Mouse (Mus musculus): ENCODE data around the gene Zmiz2. TPM values are rescaled to one million over a fixed set of nuclear protein-coding genes. Genes with fewer than 3 reads are reported as not detected.
"Not testable (repeated sequence)": the region's sequence is repeated elsewhere in the genome, so short reads cannot be mapped to it uniquely, and the experiment has no call there.

Zmiz2 gene
- polyA plus RNA-seq, 1 experiment from 2014 or later, result 30.2 TPM

- WGBS, result 88% methylated on average over 4 of the region's 4 CpGs
- no peak overlapping the region for H3K9ac ChIP-seq (ENCODE audit: low read depth, low read length)
- no peaks in the 10 kb centered on the region for H3K9me3 ChIP-seq (replicated peaks; ENCODE audit: control insufficient read depth, low read length, poor library complexity, severe bottlenecking)
- H3K4me3 ChIP-seq (ENCODE audit: low read depth, low read length), result no peak overlapping the region
- no peak for ATAC-seq
- no peak overlapping the region for H3K4me2 ChIP-seq (ENCODE audit: low read length)
- H3K27me3 ChIP-seq (ENCODE audit: control insufficient read depth, insufficient read depth, low read depth, low read length), result no peaks in the 10 kb centered on the region
- no peaks in the 10 kb centered on the region for H3K36me3 ChIP-seq (ENCODE audit: control insufficient read depth, insufficient read depth, low read length)
- H3K27ac ChIP-seq (ENCODE audit: low read length), result no peak overlapping the region
- H3K4me1 ChIP-seq (ENCODE audit: control insufficient read depth, insufficient read depth, low read length), result peaks cover 2% of the 10 kb centered on the region; the same call in 1 of the 2 replicates
These were observed 21.7 kb upstream of the Zmiz2 start for GRCm38 (mm10) chr11:6367156-6367555.

- not testable (repeated sequence) for H3K4me1 ChIP-seq (ENCODE audit: control insufficient read depth, insufficient read depth, low read length); H3K36me3 ChIP-seq (ENCODE audit: control insufficient read depth, insufficient read depth, low read length); H3K9me3 ChIP-seq (replicated peaks; ENCODE audit: control insufficient read depth, low read length, poor library complexity, severe bottlenecking); H3K27me3 ChIP-seq (ENCODE audit: control insufficient read depth, insufficient read depth, low read depth, low read length); H3K9ac ChIP-seq (ENCODE audit: low read depth, low read length); H3K4me3 ChIP-seq (ENCODE audit: low read depth, low read length); ATAC-seq; H3K27ac ChIP-seq (ENCODE audit: low read length); H3K4me2 ChIP-seq (ENCODE audit: low read length)
- WGBS, result 87% methylated on average over 5 of the region's 5 CpGs
These were observed 20.9 kb upstream of the Zmiz2 start for GRCm38 (mm10) chr11:6367986-6368385.

- H3K9ac ChIP-seq (ENCODE audit: low read depth, low read length), result no peak overlapping the region
- no peak overlapping the region for H3K27ac ChIP-seq (ENCODE audit: low read length)
- no peaks in the 10 kb centered on the region for H3K27me3 ChIP-seq (ENCODE audit: control insufficient read depth, insufficient read depth, low read depth, low read length)
- H3K36me3 ChIP-seq (ENCODE audit: control insufficient read depth, insufficient read depth, low read length), result no peaks in the 10 kb centered on the region
- no peaks in the 10 kb centered on the region for H3K4me1 ChIP-seq (ENCODE audit: control insufficient read depth, insufficient read depth, low read length)
- H3K9me3 ChIP-seq (replicated peaks; ENCODE audit: control insufficient read depth, low read length, poor library complexity, severe bottlenecking), result no peaks in the 10 kb centered on the region
- no peak overlapping the region for H3K4me2 ChIP-seq (ENCODE audit: low read length)
- 88% methylated on average over 11 of the region's 11 CpGs for WGBS
- no peak overlapping the region for H3K4me3 ChIP-seq (ENCODE audit: low read depth, low read length)
- no peak for ATAC-seq
These were observed 17.3 kb upstream of the Zmiz2 start for GRCm38 (mm10) chr11:6371376-6372155.

- 92% methylated on average over 9 of the region's 9 CpGs for WGBS
- no peak overlapping the region for H3K4me3 ChIP-seq (ENCODE audit: low read depth, low read length)
- no peak overlapping the region for H3K9ac ChIP-seq (ENCODE audit: low read depth, low read length)
- no peak overlapping the region for H3K4me2 ChIP-seq (ENCODE audit: low read length)
- H3K4me1 ChIP-seq (ENCODE audit: control insufficient read depth, insufficient read depth, low read length), result no peaks in the 10 kb centered on the region
- no peaks in the 10 kb centered on the region for H3K9me3 ChIP-seq (replicated peaks; ENCODE audit: control insufficient read depth, low read length, poor library complexity, severe bottlenecking)
- H3K36me3 ChIP-seq (ENCODE audit: control insufficient read depth, insufficient read depth, low read length), result no peaks in the 10 kb centered on the region
- no peak overlapping the region for H3K27ac ChIP-seq (ENCODE audit: low read length)
- no peaks in the 10 kb centered on the region for H3K27me3 ChIP-seq (ENCODE audit: control insufficient read depth, insufficient read depth, low read depth, low read length)
- no peak for ATAC-seq
These were observed 16.1 kb upstream of the Zmiz2 start for GRCm38 (mm10) chr11:6372784-6373183.

GRCm38 (mm10) chr11:6380916-6381315 lies 8.0 kb upstream of the Zmiz2 start:
- H3K4me2 ChIP-seq (ENCODE audit: low read length), result no peak overlapping the region
- no peaks in the 10 kb centered on the region for H3K9me3 ChIP-seq (replicated peaks; ENCODE audit: control insufficient read depth, low read length, poor library complexity, severe bottlenecking)
- no peaks in the 10 kb centered on the region for H3K4me1 ChIP-seq (ENCODE audit: control insufficient read depth, insufficient read depth, low read length)
- H3K27ac ChIP-seq (ENCODE audit: low read length), result no peak overlapping the region
- WGBS, result 91% methylated on average over 6 of the region's 6 CpGs
- H3K27me3 ChIP-seq (ENCODE audit: control insufficient read depth, insufficient read depth, low read depth, low read length), result no peaks in the 10 kb centered on the region
- no peaks in the 10 kb centered on the region for H3K36me3 ChIP-seq (ENCODE audit: control insufficient read depth, insufficient read depth, low read length)
- no peak for ATAC-seq
- no peak overlapping the region for H3K9ac ChIP-seq (ENCODE audit: low read depth, low read length)
- H3K4me3 ChIP-seq (ENCODE audit: low read depth, low read length), result no peak overlapping the region

GRCm38 (mm10) chr11:6388126-6388725 lies 648 bp upstream of the Zmiz2 start:
- peak overlapping the region; percentile 99; the same call in 1 of the 2 replicates for H3K9ac ChIP-seq (ENCODE audit: low read depth, low read length)
- 92% methylated on average over 6 of the region's 6 CpGs for WGBS

GRCm38 (mm10) chr11:6389483-6389921 lies 628 bp downstream of the Zmiz2 start:
- peaks cover 21% of the 10 kb centered on the region for H3K4me1 ChIP-seq (ENCODE audit: control insufficient read depth, insufficient read depth, low read length)
- under 1% methylated on average over 38 of the region's 43 CpGs for WGBS
- H3K9me3 ChIP-seq (replicated peaks; ENCODE audit: control insufficient read depth, low read length, poor library complexity, severe bottlenecking), result no peaks in the 10 kb centered on the region
- H3K27me3 ChIP-seq (ENCODE audit: control insufficient read depth, insufficient read depth, low read depth, low read length), result no peaks in the 10 kb centered on the region
- H3K9ac ChIP-seq (ENCODE audit: low read depth, low read length), result peak overlapping the region; percentile 99
- peaks cover 6% of the 10 kb centered on the region; the same call in 1 of the 2 replicates for H3K36me3 ChIP-seq (ENCODE audit: control insufficient read depth, insufficient read depth, low read length)
- peak overlapping the region; percentile 85 for H3K4me2 ChIP-seq (ENCODE audit: low read length)
- peak overlapping the region; percentile 97 for H3K4me3 ChIP-seq (ENCODE audit: low read depth, low read length)
- peak overlapping the region; percentile 91 for H3K27ac ChIP-seq (ENCODE audit: low read length)
- ATAC-seq, result peak; percentile 52

More at GRCm38 (mm10) chr11:6388126-6388725, 648 bp upstream of the Zmiz2 start:
- peaks cover 21% of the 10 kb centered on the region for H3K4me1 ChIP-seq (ENCODE audit: control insufficient read depth, insufficient read depth, low read length)
- no peak for ATAC-seq
- peak overlapping the region; percentile 91 for H3K27ac ChIP-seq (ENCODE audit: low read length)
- peak overlapping the region; percentile 53 for H3K4me2 ChIP-seq (ENCODE audit: low read length)
- peak overlapping the region; percentile 97 for H3K4me3 ChIP-seq (ENCODE audit: low read depth, low read length)
- no peaks in the 10 kb centered on the region for H3K9me3 ChIP-seq (replicated peaks; ENCODE audit: control insufficient read depth, low read length, poor library complexity, severe bottlenecking)
- H3K27me3 ChIP-seq (ENCODE audit: control insufficient read depth, insufficient read depth, low read depth, low read length), result no peaks in the 10 kb centered on the region
- peaks cover 6% of the 10 kb centered on the region; the same call in 1 of the 2 replicates for H3K36me3 ChIP-seq (ENCODE audit: control insufficient read depth, insufficient read depth, low read length)

GRCm38 (mm10) chr11:6390376-6391053 lies 1.6 kb downstream of the Zmiz2 start:
- H3K27ac ChIP-seq (ENCODE audit: low read length), result no peak overlapping the region
- H3K9ac ChIP-seq (ENCODE audit: low read depth, low read length), result peak overlapping the region; percentile 99
- peaks cover 11% of the 10 kb centered on the region; the same call in 1 of the 2 replicates for H3K36me3 ChIP-seq (ENCODE audit: control insufficient read depth, insufficient read depth, low read length)
- 82% methylated on average over 8 of the region's 8 CpGs for WGBS
- ATAC-seq, result no peak
- peaks cover 21% of the 10 kb centered on the region for H3K4me1 ChIP-seq (ENCODE audit: control insufficient read depth, insufficient read depth, low read length)
- H3K4me3 ChIP-seq (ENCODE audit: low read depth, low read length), result peak overlapping the region; percentile 97
- H3K9me3 ChIP-seq (replicated peaks; ENCODE audit: control insufficient read depth, low read length, poor library complexity, severe bottlenecking), result no peaks in the 10 kb centered on the region
- H3K27me3 ChIP-seq (ENCODE audit: control insufficient read depth, insufficient read depth, low read depth, low read length), result no peaks in the 10 kb centered on the region
- peak overlapping the region; percentile 85 for H3K4me2 ChIP-seq (ENCODE audit: low read length)

Measured in midbrain, embryonic 16.5 days (tissue).